Mouse (Mus musculus) heart, embryonic 11.5 days (tissue): Measurements from ENCODE around the gene Fgl2. TPM values are rescaled to one million over a fixed set of nuclear protein-coding genes. Genes with fewer than 3 reads are reported as not detected.
"Not testable (repeated sequence)": the region's sequence is repeated elsewhere in the genome, so short reads cannot be mapped to it uniquely, and the experiment has no call there.

Source experiments
- ATAC-seq: fragments of 200-750 bp; cut with Nextera tagmentation; replicated peaks from 2 replicates; pipeline ENCODE4 v1.8.0; 2017; ENCODE audit warnings: moderate library complexity; ENCODE audit not compliant: insufficient number of reproducible peaks, low FRiP score, low TSS enrichment
- H3K27ac ChIP-seq: fragments of 300-500 bp; sonication (generic); 2 replicates; pipeline ENCODE4 v1.5.1; 2014; ENCODE audit warnings: mild to moderate bottlenecking, low read depth, low read length
- H3K27me3 ChIP-seq: fragments of 300-500 bp; sonication (generic); 2 replicates; pipeline ENCODE4 v1.6.1; 2014; ENCODE audit warnings: mild to moderate bottlenecking, low read length, mixed read lengths; ENCODE audit not compliant: control insufficient read depth, insufficient read depth
- H3K36me3 ChIP-seq: fragments of 300-500 bp; sonication (generic); 2 replicates; pipeline ENCODE4 v1.6.1; 2014; ENCODE audit warnings: mild to moderate bottlenecking, low read length, moderate library complexity, mixed read lengths; ENCODE audit not compliant: control insufficient read depth, insufficient read depth
- H3K4me1 ChIP-seq: fragments of 300-500 bp; sonication (generic); 2 replicates; pipeline ENCODE4 v1.6.1; 2014; ENCODE audit warnings: low read length; ENCODE audit not compliant: control insufficient read depth, insufficient read depth
- H3K4me2 ChIP-seq: fragments of 300-500 bp; sonication (generic); 2 replicates; pipeline ENCODE4 v1.6.1; 2014; ENCODE audit warnings: mild to moderate bottlenecking, moderate library complexity
- H3K4me3 ChIP-seq: fragments of 300-500 bp; sonication (generic); 2 replicates; pipeline ENCODE4 v1.5.1; 2014; ENCODE audit warnings: low read depth, low read length
- H3K9ac ChIP-seq: fragments of 300-500 bp; sonication (generic); 2 replicates; pipeline ENCODE4 v1.6.1; 2014; ENCODE audit warnings: mild to moderate bottlenecking, low read depth, low read length, moderate library complexity
- H3K9me3 ChIP-seq: fragments of 300-500 bp; sonication (generic); replicated peaks from 2 replicates; pipeline ENCODE4 v1.6.1; 2016; ENCODE audit warnings: low read length; ENCODE audit not compliant: control insufficient read depth
- WGBS: fragments of 180-500 bp; shearing (Covaris S2); extraction: QIAGEN DNeasy Blood & Tissue Kit; methylation state at CpG from one replicate; pipeline ENCODE4 v1.1.7; 2014; ENCODE audit not compliant: insufficient replicate concordance; 5-methylcytosine and 5-hydroxymethylcytosine counted together
- polyA plus RNA-seq: library from polyadenylated mRNA; unstranded; fragments of >200 nt; fragmentation: Nextera tagmentation; extraction: Ambion mirVana; gene quantifications from 2 replicates; pipeline ENCODE4 v1.2.1, GENCODE M21; 2014

Gene Fgl2
- 19.9 and 31.3 TPM in 2 replicates for polyA plus RNA-seq

GRCm38 (mm10) chr5:21372493-21373179 lies at the start of gene Fgl2:
Gene Fgl2, plus strand, starts transcription at chr5:21372642.
- peak within 1 kb of the TSS; percentile 35; the same call in 1 of the 2 replicates for H3K27ac ChIP-seq
- 5% methylated on average over 31 of the region's 31 CpGs for WGBS
- ATAC-seq = peak; percentile 80

GRCm38 (mm10) chr5:21326494-21326893 lies 45.9 kb upstream of the Fgl2 start:
- no peak overlapping the region for H3K27ac ChIP-seq
- H3K4me2 ChIP-seq = no peak overlapping the region
- no peak overlapping the region for H3K9ac ChIP-seq
- H3K4me1 ChIP-seq = peaks cover 23% of the 10 kb centered on the region
- 7% methylated on average over 1 of the region's 1 CpGs for WGBS
- no peaks in the 10 kb centered on the region for H3K27me3 ChIP-seq
- H3K36me3 ChIP-seq = no peaks in the 10 kb centered on the region
- no peaks in the 10 kb centered on the region for H3K9me3 ChIP-seq
- no peak for ATAC-seq
- no peak overlapping the region for H3K4me3 ChIP-seq

More at GRCm38 (mm10) chr5:21372493-21373179, at the start of gene Fgl2:
- Histone ChIP-seq H3K36me3 (no peaks in the 10 kb centered on the region), H3K9ac (peak within 1 kb of the TSS; percentile 77), H3K4me3 (peak within 1 kb of the TSS; percentile 64), H3K4me1 (no peaks in the 10 kb centered on the region), H3K27me3 (no peaks in the 10 kb centered on the region), H3K4me2 (peak within 1 kb of the TSS; percentile 89), H3K9me3 (no peaks in the 10 kb centered on the region)

GRCm38 (mm10) chr5:21328560-21328959 lies 43.9 kb upstream of the Fgl2 start:
- 55% methylated on average over 1 of the region's 1 CpGs for WGBS
- no peak for ATAC-seq
- no peak overlapping the region for H3K4me3 ChIP-seq
- H3K36me3 ChIP-seq = no peaks in the 10 kb centered on the region
- peak overlapping the region; percentile 100 for H3K27ac ChIP-seq
- H3K9ac ChIP-seq = no peak overlapping the region
- no peaks in the 10 kb centered on the region for H3K9me3 ChIP-seq
- no peaks in the 10 kb centered on the region for H3K27me3 ChIP-seq
- H3K4me2 ChIP-seq = no peak overlapping the region
- H3K4me1 ChIP-seq = peaks cover 30% of the 10 kb centered on the region

GRCm38 (mm10) chr5:21329672-21330665 lies 42.5 kb upstream of the Fgl2 start:
- no peaks in the 10 kb centered on the region for H3K27me3 ChIP-seq
- WGBS = 31% methylated on average over 11 of the region's 11 CpGs
- peak; percentile 82 for ATAC-seq

GRCm38 (mm10) chr5:21331656-21332055 lies 40.8 kb upstream of the Fgl2 start:
- no peaks in the 10 kb centered on the region for H3K27me3 ChIP-seq
- peaks cover 26% of the 10 kb centered on the region for H3K4me1 ChIP-seq
- H3K4me3 ChIP-seq = no peak overlapping the region
- 0 out of 2 replicates have a peak, but pooled peaks have one; percentile 55 for ATAC-seq
- H3K9me3 ChIP-seq = no peaks in the 10 kb centered on the region
- no peak overlapping the region for H3K4me2 ChIP-seq
- peak overlapping the region; percentile 66 for H3K27ac ChIP-seq
- no peaks in the 10 kb centered on the region for H3K36me3 ChIP-seq
- H3K9ac ChIP-seq = no peak overlapping the region
- 61% methylated on average over 5 of the region's 5 CpGs for WGBS

More at GRCm38 (mm10) chr5:21329672-21330665, 42.5 kb upstream of the Fgl2 start:
- peak overlapping the region; percentile 50 for H3K4me2 ChIP-seq
- peak overlapping the region; percentile 70 for H3K9ac ChIP-seq
- no peaks in the 10 kb centered on the region for H3K36me3 ChIP-seq
- H3K4me1 ChIP-seq = peaks cover 30% of the 10 kb centered on the region
- H3K4me3 ChIP-seq = no peak overlapping the region; the same call in 1 of the 2 replicates
- no peaks in the 10 kb centered on the region for H3K9me3 ChIP-seq
- H3K27ac ChIP-seq = peak overlapping the region; percentile 100

- H3K27me3 ChIP-seq = no peaks in the 10 kb centered on the region
- H3K27ac ChIP-seq = peak overlapping the region; percentile 66
- H3K36me3 ChIP-seq = no peaks in the 10 kb centered on the region
- H3K9me3 ChIP-seq = no peaks in the 10 kb centered on the region
- WGBS = 74% methylated on average over 1 of the region's 1 CpGs
- ATAC-seq = no peak
- no peak overlapping the region for H3K9ac ChIP-seq
- H3K4me2 ChIP-seq = no peak overlapping the region
- no peak overlapping the region for H3K4me3 ChIP-seq
- peaks cover 26% of the 10 kb centered on the region for H3K4me1 ChIP-seq
These were observed 40.3 kb upstream of the Fgl2 start for GRCm38 (mm10) chr5:21332119-21332518.

GRCm38 (mm10) chr5:21342265-21342664 lies 30.2 kb upstream of the Fgl2 start:
- not testable (repeated sequence) for H3K9me3 ChIP-seq, H3K27me3 ChIP-seq, H3K4me2 ChIP-seq, H3K4me3 ChIP-seq, H3K9ac ChIP-seq, ATAC-seq, H3K27ac ChIP-seq, H3K36me3 ChIP-seq, H3K4me1 ChIP-seq

- no peaks in the 10 kb centered on the region for H3K36me3 ChIP-seq
- no peaks in the 10 kb centered on the region for H3K27me3 ChIP-seq
- no peaks in the 10 kb centered on the region for H3K9me3 ChIP-seq
- H3K9ac ChIP-seq = no peak overlapping the region
- WGBS = 68% methylated on average over 7 of the region's 7 CpGs
- no peak overlapping the region for H3K27ac ChIP-seq
- no peak overlapping the region for H3K4me3 ChIP-seq
- H3K4me1 ChIP-seq = 0 out of 2 replicates have a peak, but pooled peaks cover 3% of the 10 kb centered on the region
- H3K4me2 ChIP-seq = no peak overlapping the region
- ATAC-seq = no peak
These were observed 24.1 kb upstream of the Fgl2 start for GRCm38 (mm10) chr5:21348366-21348765.
